Mouse (Mus musculus) midbrain, embryonic 16.5 days (tissue): ENCODE measurements at regions not wholly inside any gene's neighbourhood (a gene's known extent, or its start where the extent isn't known, plus 50 kb on each side); places are given as distances from the start of the nearest gene placed in this dataset.

Experiments
- ATAC-seq: fragments of 200-750 bp; cut with Nextera tagmentation; 2 replicates; pipeline ENCODE4 v1.8.0; 2017; ENCODE audit warnings: moderate TSS enrichment
- H3K27ac ChIP-seq: fragments of 300-500 bp; sonication (generic); 2 replicates; pipeline ENCODE4 v1.5.1; 2014; ENCODE audit warnings: mild to moderate bottlenecking, low read length, mixed read lengths
- H3K27me3 ChIP-seq: fragments of 300-500 bp; sonication (generic); 2 replicates; pipeline ENCODE4 v1.6.1; 2014; ENCODE audit warnings: low read depth, low read length, mixed read lengths; ENCODE audit not compliant: control insufficient read depth, insufficient read depth
- H3K36me3 ChIP-seq: fragments of 300-500 bp; sonication (generic); 2 replicates; pipeline ENCODE4 v1.6.1; 2014; ENCODE audit warnings: mild to moderate bottlenecking, low read length, moderate library complexity, mixed read lengths; ENCODE audit not compliant: control insufficient read depth, insufficient read depth
- H3K4me1 ChIP-seq: fragments of 300-500 bp; sonication (generic); 2 replicates; pipeline ENCODE4 v1.6.1; 2014; ENCODE audit warnings: mild to moderate bottlenecking, low read length, mixed read lengths; ENCODE audit not compliant: control insufficient read depth, insufficient read depth
- H3K4me2 ChIP-seq: fragments of 300-500 bp; sonication (generic); 2 replicates; pipeline ENCODE4 v1.6.1; 2014; ENCODE audit warnings: mild to moderate bottlenecking, low read length, mixed read lengths
- H3K4me3 ChIP-seq: fragments of 300-500 bp; sonication (generic); 2 replicates; pipeline ENCODE4 v1.5.1; 2014; ENCODE audit warnings: low read depth, mild to moderate bottlenecking, low read length, moderate library complexity, mixed read lengths
- H3K9ac ChIP-seq: fragments of 300-500 bp; sonication (generic); 2 replicates; pipeline ENCODE4 v1.6.1; 2014; ENCODE audit warnings: low read depth, low read length, mixed read lengths
- H3K9me3 ChIP-seq: fragments of 300-500 bp; sonication (generic); replicated peaks from 2 replicates; pipeline ENCODE4 v1.6.1; 2014; ENCODE audit warnings: mild to moderate bottlenecking, low read length, mixed read lengths; ENCODE audit not compliant: control insufficient read depth, poor library complexity, severe bottlenecking
- WGBS: fragments of 180-500 bp; shearing (Covaris S2); extraction: QIAGEN DNeasy Blood & Tissue Kit; methylation state at CpG from one replicate; pipeline ENCODE4 v1.1.7; 2014; 5-methylcytosine and 5-hydroxymethylcytosine counted together

DNA sequence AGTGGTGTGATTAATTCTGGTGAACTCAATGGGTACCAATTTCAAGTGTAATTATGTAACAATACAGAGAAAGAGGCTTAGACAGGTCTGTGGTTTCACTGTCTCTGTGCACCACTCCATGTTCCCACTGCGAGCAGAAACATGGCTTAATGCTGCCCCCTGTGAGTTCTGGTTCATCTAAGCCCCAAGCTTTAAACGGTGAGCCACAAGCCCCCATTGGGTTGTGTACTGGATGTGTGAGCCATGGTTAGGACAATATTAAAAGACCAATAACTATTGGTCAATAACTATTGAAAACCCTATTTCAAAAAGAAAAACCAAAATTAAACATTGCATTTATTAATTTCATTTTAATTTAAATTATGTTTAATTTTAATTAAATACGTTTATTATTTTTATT is 238.0 kb downstream of the Fam49a start:
- Histone ChIP-seq H3K27me3 (no peaks in the 10 kb centered on the region), H3K4me1 (no peaks in the 10 kb centered on the region), H3K9me3 (no peaks in the 10 kb centered on the region), H3K4me3 (no peak overlapping the region), H3K4me2 (no peak overlapping the region), H3K36me3 (no peaks in the 10 kb centered on the region), H3K9ac (no peak overlapping the region), H3K27ac (no peak overlapping the region)
- 55% methylated on average over 3 of the region's 3 CpGs for WGBS
- no peak for ATAC-seq

DNA sequence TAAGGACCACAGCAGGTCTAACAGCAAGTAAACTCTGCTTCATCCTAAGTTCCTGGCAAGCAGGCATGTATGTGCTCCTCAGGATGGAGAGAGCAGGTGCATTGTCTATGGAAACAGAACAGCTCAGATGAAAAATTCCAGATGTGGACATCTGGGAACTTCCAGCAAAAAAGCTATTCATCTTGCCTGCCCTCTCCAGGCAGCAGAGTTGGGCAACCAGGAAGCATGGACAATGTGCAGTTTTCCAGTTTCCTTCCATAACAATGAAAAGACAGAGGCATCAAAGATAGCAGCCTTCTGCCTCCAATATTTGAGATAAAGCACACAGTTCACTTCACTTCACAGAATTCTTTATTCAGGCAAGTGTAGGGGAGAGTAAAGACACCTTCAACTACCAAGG is 236.7 kb downstream of the Fam49a start:
- Histone ChIP-seq H3K27ac (no peak overlapping the region), H3K9ac (no peak overlapping the region), H3K4me1 (no peaks in the 10 kb centered on the region), H3K4me3 (no peak overlapping the region), H3K4me2 (no peak overlapping the region), H3K36me3 (no peaks in the 10 kb centered on the region), H3K9me3 (no peaks in the 10 kb centered on the region), H3K27me3 (no peaks in the 10 kb centered on the region)
- no peak for ATAC-seq

DNA sequence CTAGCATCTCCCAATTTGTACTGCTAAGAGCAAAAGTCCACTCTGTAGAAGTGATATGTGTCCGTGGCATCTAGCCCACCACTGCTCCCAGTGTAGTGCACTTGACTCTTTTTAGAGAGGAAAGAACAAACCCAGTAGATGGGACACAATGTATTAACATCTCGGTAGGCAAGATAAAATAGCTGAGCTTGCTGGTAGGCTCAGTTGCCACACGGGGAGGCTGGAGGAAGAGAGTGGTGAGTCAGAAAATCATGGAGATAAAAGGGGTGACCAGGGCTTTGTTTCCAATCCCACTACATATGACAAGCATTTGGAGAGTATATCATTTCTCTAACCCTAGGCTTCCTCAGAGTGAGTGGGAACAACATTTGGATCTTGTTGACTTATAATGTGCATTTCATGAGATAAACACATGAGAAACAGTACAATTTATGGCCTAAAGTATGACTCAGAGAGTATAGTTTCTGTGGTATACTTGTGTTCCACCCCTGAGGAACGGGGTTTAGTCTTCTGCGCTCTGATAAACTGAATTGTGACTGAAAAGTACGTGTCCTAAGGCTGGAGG is 235.4 kb downstream of the Fam49a start:
- 93% methylated on average over 6 of the region's 6 CpGs for WGBS
- no peak for ATAC-seq

DNA sequence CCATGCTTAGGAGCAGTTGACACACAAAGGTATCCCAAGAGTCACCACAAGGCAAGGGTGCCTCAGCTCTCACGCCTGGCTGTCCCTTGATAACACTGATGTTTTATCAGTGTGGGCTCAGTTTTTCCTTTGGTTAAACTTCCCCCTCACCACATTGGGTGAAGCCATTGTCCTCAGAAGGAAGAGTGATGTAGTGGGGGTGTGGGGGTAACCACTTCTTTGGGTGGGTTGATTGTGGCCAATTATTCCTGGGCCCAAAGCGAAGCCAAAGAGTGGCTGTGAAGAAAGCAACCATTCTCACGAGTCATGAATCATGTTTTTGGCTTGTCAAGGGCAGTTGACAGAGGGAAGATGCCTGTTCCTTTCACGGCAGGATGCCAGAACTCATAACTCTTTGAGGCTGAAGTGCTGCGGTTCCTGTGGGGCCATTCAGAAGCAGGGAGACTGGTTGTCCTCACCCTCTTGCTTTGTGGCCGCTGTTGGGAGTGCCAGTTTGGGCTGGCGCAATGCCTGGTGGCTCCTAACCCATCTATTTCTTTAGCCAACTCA is 234.7 kb downstream of the Fam49a start:
- WGBS = 92% methylated on average over 7 of the region's 7 CpGs
- no peaks in the 10 kb centered on the region for H3K9me3 ChIP-seq
- no peaks in the 10 kb centered on the region for H3K36me3 ChIP-seq
- H3K4me2 ChIP-seq = no peak overlapping the region
- no peak overlapping the region for H3K4me3 ChIP-seq
- no peak for ATAC-seq
- H3K4me1 ChIP-seq = no peaks in the 10 kb centered on the region
- H3K27me3 ChIP-seq = no peaks in the 10 kb centered on the region
- H3K9ac ChIP-seq = no peak overlapping the region
- no peak overlapping the region for H3K27ac ChIP-seq

More for the DNA sequence above, 235.4 kb downstream of the Fam49a start:
- H3K27me3 ChIP-seq = no peaks in the 10 kb centered on the region
- no peaks in the 10 kb centered on the region for H3K4me1 ChIP-seq
- no peak overlapping the region for H3K9ac ChIP-seq
- no peaks in the 10 kb centered on the region for H3K9me3 ChIP-seq
- no peak overlapping the region for H3K27ac ChIP-seq
- no peak overlapping the region for H3K4me2 ChIP-seq
- no peaks in the 10 kb centered on the region for H3K36me3 ChIP-seq
- H3K4me3 ChIP-seq = no peak overlapping the region

DNA sequence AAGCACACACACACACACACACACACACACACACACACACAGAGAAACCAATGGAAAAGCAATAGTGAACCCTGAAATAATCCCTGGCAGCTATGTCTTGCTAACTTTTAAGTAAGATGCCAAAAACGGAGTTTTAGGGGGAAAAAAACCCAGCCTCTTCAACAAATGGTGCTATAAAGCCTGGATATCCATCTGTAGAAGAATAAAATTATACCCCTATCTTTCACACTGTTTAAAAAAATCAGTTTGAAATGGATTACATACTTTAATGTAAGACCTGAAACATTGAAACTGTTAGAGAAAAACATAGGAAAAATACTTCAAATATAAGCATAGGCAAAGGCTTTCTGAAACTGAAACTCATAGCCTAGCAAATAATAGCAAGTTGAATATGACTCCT is 228.2 kb downstream of the Fam49a start:
- ATAC-seq = no peak

DNA sequence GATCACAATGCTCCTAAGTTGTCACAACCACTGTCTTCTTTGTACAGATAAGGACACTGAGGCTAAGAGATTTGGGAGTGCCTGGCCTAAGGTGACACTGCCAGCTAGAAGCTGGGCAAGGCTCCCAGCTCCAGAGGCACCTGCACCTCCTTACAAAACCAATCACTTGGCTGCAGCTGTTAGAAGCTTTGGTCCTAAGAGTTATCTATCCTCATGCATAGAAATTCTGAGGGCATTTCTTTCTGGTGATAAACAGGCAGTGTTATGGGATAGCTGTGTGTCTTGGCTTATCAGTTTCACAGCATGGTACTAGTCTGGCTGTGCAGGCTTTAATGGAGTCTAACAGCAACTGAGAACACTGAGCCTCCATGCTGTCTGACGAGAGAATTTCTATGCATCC is 226.2 kb downstream of the Fam49a start:
- Histone ChIP-seq H3K4me2 (no peak overlapping the region), H3K27ac (no peak overlapping the region), H3K4me3 (no peak overlapping the region), H3K27me3 (no peaks in the 10 kb centered on the region), H3K9me3 (no peaks in the 10 kb centered on the region), H3K36me3 (no peaks in the 10 kb centered on the region), H3K4me1 (no peaks in the 10 kb centered on the region), H3K9ac (no peak overlapping the region)
- ATAC-seq = no peak
- 83% methylated on average over 1 of the region's 1 CpGs for WGBS

More for the DNA sequence above, 228.2 kb downstream of the Fam49a start:
- Histone ChIP-seq H3K36me3 (no peaks in the 10 kb centered on the region), H3K4me1 (no peaks in the 10 kb centered on the region), H3K9me3 (no peaks in the 10 kb centered on the region), H3K9ac (no peak overlapping the region), H3K27me3 (no peaks in the 10 kb centered on the region), H3K4me3 (no peak overlapping the region), H3K4me2 (no peak overlapping the region), H3K27ac (no peak overlapping the region)
- WGBS = 87% methylated on average over 1 of the region's 1 CpGs

DNA sequence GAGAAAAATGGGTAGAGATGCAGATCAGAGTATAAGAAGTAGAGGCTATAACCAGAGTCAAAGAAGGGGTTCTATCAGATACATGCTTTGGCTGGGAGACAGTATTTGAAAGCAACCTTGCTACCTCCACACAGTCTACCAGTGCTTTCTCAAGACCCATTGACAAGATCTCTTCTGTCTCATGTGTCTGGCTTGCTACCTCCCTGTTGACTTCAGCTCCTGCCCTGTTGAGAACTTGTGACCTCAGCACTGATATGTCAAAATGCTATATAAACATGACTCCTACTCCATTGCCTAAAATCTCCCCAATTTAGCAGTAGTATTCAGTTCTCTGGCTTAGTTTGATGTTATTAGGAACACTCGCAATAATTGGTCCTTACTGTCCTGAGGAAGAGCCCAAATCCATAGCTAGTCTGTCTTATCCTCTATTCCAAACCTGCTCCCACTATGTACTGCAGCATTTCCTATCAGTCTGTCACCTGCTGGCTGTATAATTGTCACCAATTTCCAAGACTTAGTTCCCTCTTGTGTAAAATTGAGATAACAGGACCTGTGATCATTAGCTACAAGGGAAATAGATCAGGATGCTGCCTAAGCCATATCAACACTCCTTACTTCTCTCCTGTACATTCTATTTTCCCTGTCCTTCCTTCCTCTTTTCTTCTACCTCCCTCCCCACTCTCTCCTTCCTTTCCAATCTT is 224.9 kb downstream of the Fam49a start:
- Histone ChIP-seq H3K9ac (no peak overlapping the region), H3K4me1 (no peaks in the 10 kb centered on the region)
- ATAC-seq = no peak

DNA sequence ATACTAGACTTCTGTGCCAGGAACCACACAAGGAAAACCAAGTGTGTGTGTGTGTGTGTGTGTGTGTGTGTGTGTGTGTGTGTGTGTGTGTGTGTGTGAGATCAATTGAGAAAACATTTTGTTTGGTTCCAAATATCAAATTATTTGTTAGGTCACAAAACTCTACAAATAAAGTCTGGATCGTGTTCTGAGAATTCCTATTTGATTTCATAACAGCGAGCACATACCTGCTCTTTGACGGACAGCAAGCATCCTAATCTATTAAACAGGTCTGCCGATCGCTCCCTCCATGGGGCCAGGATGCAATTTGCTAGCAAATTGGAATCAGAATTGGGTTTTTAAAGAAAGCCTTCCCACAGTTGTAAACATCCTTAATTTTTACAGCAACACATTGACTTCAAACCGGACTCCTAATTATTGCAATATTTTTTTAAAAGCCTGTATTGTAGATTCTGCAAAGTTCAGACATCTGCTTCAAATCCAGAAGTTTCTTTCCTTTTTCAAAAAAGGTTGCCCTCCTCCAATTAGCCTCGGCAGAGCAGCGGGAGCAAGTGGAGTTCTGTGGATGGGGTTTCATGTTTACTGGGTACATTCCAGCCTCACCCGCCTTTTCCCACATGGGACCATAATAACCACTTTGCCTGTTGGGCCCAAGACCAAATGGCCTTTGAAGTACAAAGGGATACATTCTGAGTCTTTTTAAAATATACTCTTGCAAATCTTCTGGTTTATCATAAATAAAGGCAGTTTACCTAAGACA is 223.2 kb downstream of the Fam49a start:
- no peak for ATAC-seq
- Histone ChIP-seq H3K4me1 (no peaks in the 10 kb centered on the region), H3K9ac (no peak overlapping the region), H3K4me3 (no peak overlapping the region), H3K9me3 (no peaks in the 10 kb centered on the region), H3K4me2 (no peak overlapping the region), H3K27ac (no peak overlapping the region), H3K27me3 (no peaks in the 10 kb centered on the region), H3K36me3 (no peaks in the 10 kb centered on the region)
- 83% methylated on average over 9 of the region's 9 CpGs for WGBS

More for the DNA sequence above, 224.9 kb downstream of the Fam49a start:
- no peaks in the 10 kb centered on the region for H3K27me3 ChIP-seq
- H3K4me3 ChIP-seq = no peak overlapping the region
- no peak overlapping the region for H3K4me2 ChIP-seq
- H3K9me3 ChIP-seq = no peaks in the 10 kb centered on the region
- 92% methylated on average over 1 of the region's 1 CpGs for WGBS
- no peaks in the 10 kb centered on the region for H3K36me3 ChIP-seq
- H3K27ac ChIP-seq = no peak overlapping the region

DNA sequence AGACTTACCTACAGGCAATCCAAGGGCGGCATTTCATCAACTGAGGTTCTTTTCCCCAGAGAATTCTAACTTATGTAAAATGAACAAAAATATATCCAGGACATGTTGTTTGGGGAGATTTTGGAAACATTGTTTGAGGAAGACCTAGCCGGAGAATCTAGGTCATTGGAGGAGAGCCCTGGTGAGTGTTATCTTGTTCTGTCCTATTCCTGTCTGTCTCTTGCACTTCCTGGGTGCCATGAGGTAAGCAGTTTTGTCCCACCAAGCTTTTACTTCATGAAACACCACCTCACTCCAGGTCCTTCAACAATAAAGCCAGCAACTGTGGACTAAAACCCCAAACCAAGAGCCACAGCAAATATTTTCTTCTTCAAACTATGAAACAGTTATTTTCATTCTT is 218.5 kb downstream of the Fam49a start:
- ATAC-seq = no peak
- Histone ChIP-seq H3K9me3 (no peaks in the 10 kb centered on the region), H3K4me1 (no peaks in the 10 kb centered on the region), H3K9ac (no peak overlapping the region), H3K27me3 (no peaks in the 10 kb centered on the region), H3K4me3 (no peak overlapping the region), H3K36me3 (no peaks in the 10 kb centered on the region), H3K4me2 (no peak overlapping the region), H3K27ac (no peak overlapping the region)
- WGBS = 90% methylated on average over 2 of the region's 2 CpGs
